Mouse (Mus musculus) stomach, embryonic 14.5 days (tissue): ENCODE measurements at regions not wholly inside any gene's neighbourhood (a gene's known extent, or its start where the extent isn't known, plus 50 kb on each side); places are given as distances from the start of the nearest gene placed in this dataset.

Experiments
- ATAC-seq: fragments of 200-750 bp; cut with Nextera tagmentation; 2 replicates; pipeline ENCODE4 v1.8.0; 2017; ENCODE audit warnings: low read depth, moderate TSS enrichment; ENCODE audit not compliant: insufficient number of reproducible peaks, insufficient read depth, low FRiP score
- H3K27ac ChIP-seq: fragments of 300-500 bp; sonication (generic); 2 replicates; pipeline ENCODE4 v1.5.1; 2014; ENCODE audit warnings: mild to moderate bottlenecking, low read length, moderate library complexity, mixed read lengths
- H3K27me3 ChIP-seq: fragments of 300-500 bp; sonication (generic); 2 replicates; pipeline ENCODE4 v1.6.1; 2014; ENCODE audit warnings: low read length, control low read depth, mixed read lengths; ENCODE audit not compliant: control insufficient read depth, insufficient read depth
- H3K36me3 ChIP-seq: fragments of 300-500 bp; sonication (generic); 2 replicates; pipeline ENCODE4 v1.6.1; 2014; ENCODE audit warnings: mild to moderate bottlenecking, control low read depth, low read length, moderate library complexity, mixed read lengths; ENCODE audit not compliant: control insufficient read depth, insufficient read depth
- H3K4me1 ChIP-seq: fragments of 300-500 bp; sonication (generic); 2 replicates; pipeline ENCODE4 v1.6.1; 2014; ENCODE audit warnings: low read length, control low read depth, mixed read lengths; ENCODE audit not compliant: control insufficient read depth, insufficient read depth
- H3K4me2 ChIP-seq: fragments of 300-500 bp; sonication (generic); replicated peaks from 2 replicates; pipeline ENCODE4 v1.6.1; 2014; ENCODE audit warnings: low read depth, low read length, control low read depth
- H3K4me3 ChIP-seq: fragments of 300-500 bp; sonication (generic); 2 replicates; pipeline ENCODE4 v1.5.1; 2014; ENCODE audit warnings: low read depth, low read length, control low read depth
- H3K9ac ChIP-seq: fragments of 300-500 bp; sonication (generic); replicated peaks from 2 replicates; pipeline ENCODE4 v1.6.1; 2014; ENCODE audit warnings: low read depth, mild to moderate bottlenecking, control low read depth, low read length, moderate library complexity, mixed read lengths
- H3K9me3 ChIP-seq: fragments of 300-500 bp; sonication (generic); 2 replicates; pipeline ENCODE4 v1.6.1; 2016; ENCODE audit warnings: low read depth, low read length, control low read depth; ENCODE audit not compliant: control insufficient read depth
- WGBS: fragments of 180-500 bp; shearing (Covaris S2); extraction: QIAGEN DNeasy Blood & Tissue Kit; methylation state at CpG from one replicate; pipeline ENCODE4 v1.1.7; 2014; 5-methylcytosine and 5-hydroxymethylcytosine counted together

- no peaks in the 10 kb centered on the region for H3K27me3 ChIP-seq
- WGBS = 57% methylated on average over 10 of the region's 10 CpGs
- no peak overlapping the region for H3K4me2 ChIP-seq
- no peak overlapping the region for H3K9ac ChIP-seq
- H3K4me1 ChIP-seq = no peaks in the 10 kb centered on the region
- no peak for ATAC-seq
- no peaks in the 10 kb centered on the region for H3K9me3 ChIP-seq
- H3K36me3 ChIP-seq = no peaks in the 10 kb centered on the region
- no peak overlapping the region for H3K27ac ChIP-seq
- no peak overlapping the region for H3K4me3 ChIP-seq
Observed at GRCm38 (mm10) chr1:33395733-33396132, 273.9 kb downstream of the Prim2 start.

GRCm38 (mm10) chr1:33394989-33395594 lies 274.5 kb downstream of the Prim2 start:
- no peaks in the 10 kb centered on the region for H3K4me1 ChIP-seq
- H3K27me3 ChIP-seq = no peaks in the 10 kb centered on the region
- no peak overlapping the region for H3K9ac ChIP-seq
- no peak for ATAC-seq
- H3K4me3 ChIP-seq = no peak overlapping the region
- H3K9me3 ChIP-seq = no peaks in the 10 kb centered on the region
- H3K4me2 ChIP-seq = no peak overlapping the region
- 66% methylated on average over 5 of the region's 5 CpGs for WGBS
- H3K27ac ChIP-seq = no peak overlapping the region
- H3K36me3 ChIP-seq = no peaks in the 10 kb centered on the region

GRCm38 (mm10) chr1:33370796-33371195 lies 298.8 kb downstream of the Prim2 start:
- H3K9me3 ChIP-seq = no peaks in the 10 kb centered on the region
- no peak overlapping the region for H3K4me2 ChIP-seq
- no peaks in the 10 kb centered on the region for H3K36me3 ChIP-seq
- no peak overlapping the region for H3K4me3 ChIP-seq
- no peak for ATAC-seq
- 47% methylated on average over 7 of the region's 7 CpGs for WGBS
- H3K27ac ChIP-seq = no peak overlapping the region
- no peak overlapping the region for H3K9ac ChIP-seq
- no peaks in the 10 kb centered on the region for H3K27me3 ChIP-seq
- H3K4me1 ChIP-seq = no peaks in the 10 kb centered on the region

- 39% methylated on average over 13 of the region's 13 CpGs for WGBS
- Histone ChIP-seq H3K4me3 (no peak overlapping the region), H3K9ac (no peak overlapping the region)
Observed at GRCm38 (mm10) chr1:33362688-33363426, 306.7 kb downstream of the Prim2 start.

GRCm38 (mm10) chr1:33334061-33334460 lies 335.5 kb downstream of the Prim2 start:
- no peaks in the 10 kb centered on the region for H3K36me3 ChIP-seq
- no peak overlapping the region for H3K4me2 ChIP-seq
- 53% methylated on average over 3 of the region's 3 CpGs for whole genome bisulfite sequencing
- 0 out of 2 replicates have a peak, but pooled peaks have one; percentile 46 for ATAC-seq
- H3K27ac ChIP-seq = no peak overlapping the region
- H3K4me3 ChIP-seq = no peak overlapping the region
- H3K9me3 ChIP-seq = no peaks in the 10 kb centered on the region
- no peak overlapping the region for H3K9ac ChIP-seq
- no peaks in the 10 kb centered on the region for H3K4me1 ChIP-seq
- H3K27me3 ChIP-seq = no peaks in the 10 kb centered on the region

More at GRCm38 (mm10) chr1:33362688-33363426, 306.7 kb downstream of the Prim2 start:
- Histone ChIP-seq H3K9me3 (no peaks in the 10 kb centered on the region), H3K27ac (no peak overlapping the region), H3K4me2 (no peak overlapping the region), H3K4me1 (no peaks in the 10 kb centered on the region), H3K36me3 (no peaks in the 10 kb centered on the region), H3K27me3 (no peaks in the 10 kb centered on the region)
- ATAC-seq = no peak
